Mouse (Mus musculus): Measurements from ENCODE around the gene Wrb. TPM values are rescaled to one million over a fixed set of nuclear protein-coding genes. Genes with fewer than 3 reads are reported as not detected.

The Wrb gene
- total RNA-seq, 2 experiments from 2014 or later, result 12.8 to 18.2 TPM

Other genes starting within 250 kb of the Wrb start
- 10 to 100 TPM; 23.8 to 30.0 TPM for gene Psmg1, start 154.4 kb upstream of the Wrb start, total RNA-seq (2021)
- 100 to 1,000 TPM in 1 of 2 experiments, 10 to 100 TPM in 1; 92.4 to 101 TPM for gene Brwd1, start 62.9 kb upstream of the Wrb start, total RNA-seq (2021)
- gene Hmgn1, start 17.7 kb upstream of the Wrb start, total RNA-seq (2021), result 100 to 1,000 TPM in 1 of 2 experiments, 10 to 100 TPM in 1; 94.6 to 120 TPM
- 1 to 10 TPM; 1.3 to 1.4 TPM for gene Lca5l, start 46.9 kb downstream of the Wrb start, total RNA-seq (2021)
- gene Sh3bgr, start 55.0 kb downstream of the Wrb start, total RNA-seq (2021), result 100 to 1,000 TPM; 593 to 606 TPM
- not detected for gene B3galt5, start 90.4 kb downstream of the Wrb start, total RNA-seq (2021)

Measured in heart, postnatal 10 days (tissue).